Mouse (Mus musculus) left cerebral cortex, adult 9 months (tissue): ENCODE data around the gene Cd200r2.

Source experiments
- DNase-seq, 2 experiments: peaks; one replicate each; pipeline ENCODE4 v3.0.0; 2022; ENCODE audit warnings: low spot score in 2 of 2

Gene Cd200r2

DNA sequence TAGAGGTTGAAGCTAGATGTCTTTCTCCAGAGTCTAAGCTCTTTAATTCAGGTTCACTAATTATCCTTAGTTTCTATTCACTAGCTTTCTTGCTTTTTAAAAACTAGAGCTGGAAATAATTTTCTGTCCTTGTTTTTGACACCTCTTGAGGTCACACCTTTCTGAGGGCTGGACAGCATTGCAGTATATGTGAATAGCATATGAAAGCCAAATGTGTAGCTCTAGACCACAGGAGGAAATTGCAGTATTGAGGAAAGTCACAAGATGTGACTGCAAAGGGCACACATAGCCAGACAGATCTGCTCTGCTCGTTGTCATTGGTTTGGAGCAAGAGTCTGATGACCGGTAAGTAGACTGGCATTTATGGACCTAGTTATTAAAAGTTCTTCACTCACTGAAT lies at the start of gene Cd200r2:
Cd200r2 (plus strand) TSS at position 301 of the 400 bp plus-strand sequence.
- DNase-seq: no peak

DNA sequence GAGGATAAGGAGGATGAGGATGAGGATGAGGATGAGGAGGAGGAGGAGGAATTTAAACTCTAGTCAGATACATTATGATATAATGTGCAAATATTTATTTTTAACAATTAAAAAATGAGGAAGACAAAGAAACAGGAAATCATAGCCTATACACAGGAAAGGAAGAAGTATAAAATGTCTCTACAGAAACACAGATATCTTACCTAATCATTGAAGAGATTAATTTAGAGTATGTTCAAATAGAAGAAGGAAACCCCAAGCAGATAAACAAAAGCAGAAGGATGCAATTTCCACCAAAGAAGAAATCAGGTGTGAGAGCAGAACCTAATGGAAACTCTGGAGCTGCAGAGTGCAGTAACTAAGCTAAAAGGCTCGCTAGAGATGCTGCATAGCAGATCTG lies 48.9 kb upstream of the Cd200r2 start:
- no peak for DNase-seq

DNA sequence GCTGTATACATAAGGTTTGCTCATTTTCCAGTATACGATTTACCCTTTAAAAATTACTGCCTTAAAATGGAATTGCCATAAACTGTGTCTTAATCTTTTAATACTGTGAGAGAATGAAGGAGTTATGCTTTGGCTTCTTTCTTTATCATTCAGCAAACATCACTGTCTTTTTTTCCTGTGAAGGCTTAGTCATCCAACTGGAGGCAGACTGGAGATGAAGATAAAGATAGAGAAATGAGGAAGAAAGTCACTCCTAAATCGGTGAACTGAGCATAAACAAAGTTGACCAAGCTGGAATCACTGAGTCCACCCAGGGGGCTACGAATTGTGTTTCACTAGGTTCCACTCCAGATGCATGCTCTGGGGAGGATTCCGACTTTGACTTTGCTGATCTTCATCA lies 46.4 kb upstream of the Cd200r2 start:
- no peak for DNase-seq

DNA sequence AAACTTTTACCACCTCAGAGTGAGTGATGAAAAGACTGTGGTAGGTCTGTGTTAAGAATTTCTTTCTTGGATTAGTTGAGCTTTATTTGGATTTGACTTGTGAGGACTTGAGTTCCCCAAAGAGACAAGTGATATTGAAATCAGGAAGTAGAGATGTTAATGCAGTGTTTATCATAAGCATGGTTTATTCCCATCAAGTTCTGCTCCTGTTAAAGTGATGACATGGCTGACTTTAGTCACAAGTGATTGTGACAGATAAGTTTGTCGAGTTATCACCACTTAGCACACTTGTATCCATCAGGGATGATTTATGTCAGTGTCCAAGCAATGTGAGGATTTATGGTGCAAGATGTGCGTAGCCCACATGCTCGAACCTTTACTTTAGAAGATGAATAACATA lies 34.6 kb upstream of the Cd200r2 start:
- no peak for DNase-seq

DNA sequence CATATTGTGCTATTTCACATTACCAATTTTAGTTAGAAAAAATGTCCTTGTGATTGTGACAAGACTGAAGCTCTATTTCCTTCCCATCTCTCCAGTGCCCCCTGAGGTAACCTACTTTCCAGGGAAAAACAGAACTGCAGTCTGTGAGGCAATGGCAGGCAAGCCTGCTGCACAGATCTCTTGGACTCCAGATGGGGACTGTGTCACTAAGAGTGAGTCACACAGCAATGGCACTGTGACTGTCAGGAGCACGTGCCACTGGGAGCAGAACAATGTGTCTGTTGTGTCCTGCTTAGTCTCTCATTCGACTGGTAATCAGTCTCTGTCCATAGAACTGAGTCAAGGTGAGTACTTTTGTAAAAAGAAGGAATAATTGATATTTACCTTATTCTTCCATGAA lies 33.7 kb upstream of the Cd200r2 start:
- peak; percentile 6 to 11 for DNase-seq

DNA sequence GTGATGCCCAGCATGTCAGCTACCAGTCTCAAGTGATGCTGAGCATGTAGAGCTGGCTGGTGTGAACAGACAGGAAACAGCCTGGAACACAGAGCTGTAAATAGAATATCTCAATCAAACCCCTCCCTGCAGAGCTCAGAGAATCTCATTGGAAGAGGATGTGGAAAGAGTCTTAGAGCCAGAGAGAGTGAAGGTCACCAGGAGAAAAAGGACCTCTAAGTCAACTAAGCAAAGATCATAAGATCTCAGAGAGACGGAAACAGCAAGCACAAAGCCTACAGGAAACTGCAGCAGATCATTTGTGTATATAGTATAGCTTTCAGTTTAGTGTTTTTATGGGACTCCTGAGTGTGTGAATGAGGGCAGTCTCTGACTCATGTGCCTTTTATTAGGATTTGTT lies 8.3 kb downstream of the Cd200r2 start:
- no peak for DNase-seq

DNA sequence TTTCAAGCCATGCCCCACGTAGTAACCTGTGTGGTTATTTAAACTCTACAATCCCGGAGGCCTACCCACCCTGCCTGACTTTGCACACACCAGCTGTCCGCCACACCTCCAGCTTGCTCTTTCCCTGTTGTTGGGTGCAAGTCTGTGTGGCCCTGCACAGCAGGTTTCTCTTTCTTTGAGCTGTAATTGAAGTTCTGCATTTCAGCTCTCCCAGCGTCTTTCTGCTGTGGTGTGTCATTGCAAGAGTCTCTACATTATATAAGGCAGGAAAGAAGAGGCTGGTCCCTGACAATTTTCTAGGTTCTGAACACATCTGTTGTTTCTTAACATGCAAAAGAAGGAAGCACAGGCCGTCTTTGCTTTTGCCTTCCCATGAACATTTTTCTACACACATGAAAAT lies 9.7 kb downstream of the Cd200r2 start:
- no peak for DNase-seq

DNA sequence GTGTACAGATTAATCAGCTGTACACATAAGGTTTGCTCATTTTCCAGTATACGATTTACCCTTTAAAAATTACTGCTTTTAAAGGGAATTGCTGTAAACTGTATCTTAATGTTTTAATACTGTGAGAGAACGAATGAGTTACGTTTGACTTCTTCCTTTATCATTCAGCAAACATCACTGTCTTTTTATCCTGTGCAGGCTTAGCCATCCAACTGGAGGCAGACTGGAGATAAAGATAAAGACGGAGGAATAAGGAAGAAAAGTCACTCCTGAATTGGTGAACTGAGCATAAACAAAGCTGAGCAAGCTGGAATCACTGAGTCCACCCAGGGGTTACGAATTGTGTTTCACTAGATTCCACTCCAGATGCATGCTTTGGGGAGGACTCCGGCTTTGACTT lies 10.7 kb downstream of the Cd200r2 start:
- DNase-seq: no peak

DNA sequence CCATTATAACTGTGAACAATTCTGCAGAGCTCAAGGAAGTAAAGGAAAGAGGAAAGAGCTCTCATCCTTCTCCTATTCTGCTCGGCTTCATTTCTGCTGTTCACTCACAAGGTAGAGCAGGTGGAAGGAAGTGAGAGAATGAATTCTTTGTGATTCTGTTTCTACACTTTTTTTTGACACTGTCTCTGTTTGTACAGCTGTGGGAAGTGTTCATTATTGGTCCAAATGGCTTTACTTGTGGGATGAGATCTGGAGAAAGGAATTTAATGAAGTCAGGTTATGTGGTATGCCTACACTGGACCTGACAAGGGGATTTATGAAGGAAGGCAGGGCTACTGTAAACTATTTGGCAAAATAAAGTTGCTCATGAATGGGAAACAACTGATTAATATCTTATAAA lies 23.9 kb downstream of the Cd200r2 start:
- DNase-seq: no peak

DNA sequence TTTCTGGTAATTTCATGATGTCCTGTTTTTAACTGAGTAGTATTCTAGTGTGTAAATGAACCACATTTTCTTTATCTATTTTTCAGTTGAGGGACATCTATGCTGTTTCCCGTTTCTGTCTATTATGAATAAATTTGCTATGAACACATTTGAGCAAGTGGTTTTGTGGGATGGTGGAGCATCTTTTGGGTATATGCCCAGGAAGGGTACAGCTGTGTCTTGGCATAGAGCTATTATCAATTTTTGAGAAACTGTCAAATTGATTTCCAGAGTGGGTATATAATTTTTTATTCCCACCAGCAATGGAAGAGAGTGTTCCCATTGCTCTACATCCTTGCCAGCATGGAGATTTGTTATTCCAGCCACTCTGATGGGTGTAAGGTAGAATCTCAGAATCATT lies 65.1 kb downstream of the Cd200r2 start:
- no peak for DNase-seq

DNA sequence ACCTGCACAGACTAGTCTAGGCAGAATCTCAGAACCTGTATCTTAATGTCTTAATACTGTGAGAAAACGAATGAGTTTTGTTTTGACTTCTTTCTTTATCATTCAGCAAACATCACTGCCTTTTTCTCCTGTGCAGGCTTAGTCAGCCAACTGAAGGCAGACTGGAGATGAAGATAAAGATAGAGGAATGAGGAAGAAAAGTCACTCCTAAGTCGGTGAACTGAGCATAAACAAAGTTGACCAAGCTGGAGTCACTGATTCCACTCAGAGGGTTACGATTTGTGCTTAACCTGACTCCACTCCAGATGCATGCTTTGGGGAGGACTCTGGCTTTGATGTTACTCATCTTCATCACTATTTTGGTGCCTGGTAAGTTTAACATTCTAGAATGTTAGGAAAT lies 76.6 kb downstream of the Cd200r2 start, which contains the start of gene Cd200r3:
Cd200r3 (plus strand) TSS at position 211 of the 400 bp plus-strand sequence.
- no peak for DNase-seq

DNA sequence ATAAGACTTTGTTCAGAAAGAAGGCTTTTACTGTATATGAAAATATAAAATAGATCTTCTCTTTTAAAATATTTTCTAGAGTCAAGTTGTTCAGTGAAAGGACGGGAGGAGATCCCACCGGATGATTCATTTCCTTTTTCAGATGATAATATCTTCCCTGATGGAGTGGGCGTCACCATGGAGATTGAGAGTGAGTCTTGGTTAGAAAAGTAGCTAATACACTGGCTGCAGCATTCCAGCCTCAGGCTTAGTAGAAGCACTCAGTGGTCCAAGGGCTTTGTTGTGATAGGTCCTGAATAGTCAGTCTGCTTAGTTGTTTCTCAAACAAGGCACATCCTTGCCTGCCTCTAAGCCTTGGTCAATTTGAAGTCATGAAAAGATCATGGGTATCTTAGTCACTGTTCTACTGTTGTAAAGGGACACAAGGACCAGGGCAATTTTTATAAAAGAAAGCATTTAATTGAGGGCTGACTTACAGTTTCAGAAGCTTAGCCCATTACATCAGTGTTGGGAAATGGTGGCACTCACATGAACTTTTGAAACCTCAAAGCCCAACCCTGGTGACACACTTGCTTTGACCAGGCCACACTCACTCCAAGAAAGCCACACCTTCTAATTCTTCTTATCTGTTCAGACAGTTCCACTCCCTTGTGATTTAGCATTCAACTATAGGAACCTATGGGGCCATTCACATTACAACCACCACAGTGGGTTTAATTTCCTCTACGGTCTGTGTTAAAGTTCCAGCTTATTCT lies 84.6 kb downstream of the Cd200r2 start:
- no peak for DNase-seq

DNA sequence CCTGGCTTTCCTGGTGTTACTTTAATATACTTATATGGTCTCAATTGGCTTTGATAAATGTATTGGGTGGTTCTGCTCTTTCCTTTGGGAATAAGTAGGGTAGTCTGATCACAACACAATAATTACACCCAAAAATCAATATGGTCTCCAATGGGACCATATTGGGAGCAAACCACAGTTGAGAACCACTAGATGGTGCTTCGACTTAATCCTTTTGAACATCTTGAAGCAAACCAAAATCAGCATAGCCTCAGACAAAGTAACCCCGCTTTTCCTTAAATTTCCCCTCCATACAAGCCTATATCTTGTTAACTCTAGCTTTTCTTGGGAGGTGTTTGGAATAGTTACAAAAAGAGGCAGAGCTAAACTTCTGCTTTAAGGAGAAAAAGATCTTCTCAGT lies 95.4 kb downstream of the Cd200r2 start:
- no peak for DNase-seq

DNA sequence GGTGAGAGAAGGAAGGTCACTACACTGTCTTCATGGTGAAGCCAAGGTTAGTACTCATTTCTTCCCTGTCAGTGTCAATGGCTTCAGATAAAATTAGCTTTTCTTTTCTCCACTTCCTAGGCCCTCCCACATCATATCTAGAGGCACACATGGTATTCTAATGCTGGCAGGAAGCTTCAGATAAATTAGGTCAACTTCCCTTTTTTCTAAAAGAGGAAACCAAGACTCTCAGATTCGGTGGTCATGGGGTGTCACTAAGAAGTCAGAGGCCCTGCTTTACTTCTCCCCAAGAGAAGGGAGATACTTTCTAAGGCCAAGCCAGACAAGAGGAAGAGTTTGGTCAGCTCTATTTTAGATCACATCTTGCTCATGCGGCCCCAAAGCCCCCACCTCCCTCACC lies 95.9 kb downstream of the Cd200r2 start:
- peak; percentile 6 to 11 for DNase-seq

DNA sequence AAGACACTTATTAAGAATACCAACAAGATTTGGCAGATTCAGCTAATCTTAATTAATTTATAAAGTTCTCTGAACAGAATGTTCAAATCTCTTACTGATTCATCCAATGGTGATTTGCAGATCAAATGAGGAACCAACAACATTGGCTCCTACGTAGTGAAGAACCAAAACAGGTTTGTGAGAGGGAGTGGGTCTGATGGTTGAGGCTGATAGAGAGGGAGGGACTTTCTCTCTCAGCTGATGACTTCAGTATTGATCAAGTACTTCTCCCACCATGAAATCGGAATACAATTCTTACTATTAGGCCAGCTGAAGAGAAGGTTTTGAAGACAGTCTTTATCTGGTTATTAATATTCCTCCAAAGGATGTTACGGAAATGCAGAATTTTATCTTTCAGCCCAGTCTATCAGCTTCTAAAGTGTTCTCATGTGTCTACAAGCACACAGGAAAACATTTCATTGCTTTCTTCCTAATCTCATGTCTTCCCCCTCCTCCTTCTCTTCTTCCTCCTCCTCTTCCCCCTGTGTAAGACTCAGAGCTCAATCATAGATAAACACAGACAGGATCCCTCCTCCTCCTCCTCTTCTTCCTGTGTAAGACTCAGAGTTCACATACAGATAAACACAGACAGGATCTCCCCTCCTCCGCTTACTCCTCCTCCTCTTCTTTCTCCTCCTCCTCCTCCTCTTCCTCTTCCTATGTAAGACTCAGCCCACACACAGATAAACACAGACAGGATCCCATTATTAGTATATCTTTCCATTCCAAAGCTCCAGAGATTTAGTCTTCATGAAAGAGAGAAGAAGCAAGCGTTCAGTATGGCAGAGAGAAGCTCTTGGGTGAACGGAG lies 97.9 kb downstream of the Cd200r2 start:
- no peak for DNase-seq

DNA sequence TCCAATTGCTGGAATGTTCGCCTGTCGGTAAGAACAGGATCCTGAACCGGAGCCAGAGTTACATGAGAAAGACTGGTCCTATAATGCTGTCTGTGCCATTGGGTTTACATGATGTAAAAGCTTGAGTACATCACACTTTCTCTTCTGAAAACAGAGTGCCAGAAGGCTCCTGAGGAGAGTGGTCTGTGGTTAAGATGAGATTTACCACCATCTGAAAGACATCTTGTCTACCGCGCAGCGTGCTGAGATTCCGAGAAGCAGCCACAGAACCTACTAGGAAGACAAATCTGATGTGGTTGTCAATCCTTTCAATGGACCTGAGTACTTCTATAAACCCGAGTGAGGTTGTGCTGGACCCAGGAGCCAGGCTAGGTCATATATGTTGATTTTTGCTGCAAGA lies 98.5 kb downstream of the Cd200r2 start:
- DNase-seq: no peak
